Mouse (Mus musculus) limb, embryonic 12.5 days (tissue): Measurements from ENCODE around the gene Vegfc. TPM values are rescaled to one million over a fixed set of nuclear protein-coding genes. Genes with fewer than 3 reads are reported as not detected.

ENCODE experiments used
- ATAC-seq: fragments of 200-750 bp; cut with Nextera tagmentation; 2 replicates; pipeline ENCODE4 v1.8.0; 2017; ENCODE audit warnings: low read depth, moderate TSS enrichment; ENCODE audit not compliant: insufficient number of reproducible peaks, insufficient read depth, low FRiP score, low TSS enrichment
- H3K27ac ChIP-seq: fragments of 300-500 bp; sonication (generic); 2 replicates; pipeline ENCODE4 v1.5.1; 2016; ENCODE audit warnings: mild to moderate bottlenecking, moderate library complexity
- H3K27me3 ChIP-seq: fragments of 300-500 bp; sonication (generic); 2 replicates; pipeline ENCODE4 v1.6.1; 2016; ENCODE audit warnings: mild to moderate bottlenecking, moderate library complexity
- H3K36me3 ChIP-seq: fragments of 300-500 bp; sonication (generic); 2 replicates; pipeline ENCODE4 v1.6.1; 2016; ENCODE audit warnings: mild to moderate bottlenecking, moderate library complexity
- H3K4me1 ChIP-seq: fragments of 300-500 bp; sonication (generic); replicated peaks from 2 replicates; pipeline ENCODE4 v1.6.1; 2016
- H3K4me2 ChIP-seq: fragments of 300-500 bp; sonication (generic); 2 replicates; pipeline ENCODE4 v1.6.1; 2016; ENCODE audit warnings: mild to moderate bottlenecking, moderate library complexity
- H3K4me3 ChIP-seq: fragments of 300-500 bp; sonication (generic); replicated peaks from 2 replicates; pipeline ENCODE4 v1.5.1; 2016; ENCODE audit warnings: mild to moderate bottlenecking
- H3K9ac ChIP-seq: fragments of 300-500 bp; sonication (generic); replicated peaks from 2 replicates; pipeline ENCODE4 v1.6.1; 2016; ENCODE audit warnings: mild to moderate bottlenecking, moderate library complexity
- H3K9me3 ChIP-seq: fragments of 300-500 bp; sonication (generic); 2 replicates; pipeline ENCODE4 v1.6.1; 2016; ENCODE audit warnings: mild to moderate bottlenecking, moderate library complexity
- WGBS: fragments of 180-500 bp; shearing (Covaris S2); methylation state at CpG from one replicate; pipeline ENCODE4 v1.1.7; 2016; 5-methylcytosine and 5-hydroxymethylcytosine counted together
- polyA plus RNA-seq: library from polyadenylated mRNA; unstranded; fragments of >200 nt; fragmentation: Nextera tagmentation; extraction: Ambion mirVana; gene quantifications from 2 replicates; pipeline ENCODE4 v1.2.1, GENCODE M21; 2016

The Vegfc gene
- polyA plus RNA-seq, 1 experiment from 2014 or later: 9.6 TPM

- no peak for ATAC-seq
- H3K4me3 ChIP-seq: no peak overlapping the region
- 89% methylated on average over 2 of the region's 2 CpGs for WGBS
These were observed 107.9 kb downstream of the Vegfc start for GRCm38 (mm10) chr8:54185336-54185735.

GRCm38 (mm10) chr8:54185927-54186326 lies 108.5 kb downstream of the Vegfc start:
- 95% methylated on average over 6 of the region's 6 CpGs for WGBS
- Histone ChIP-seq H3K4me2 (no peak overlapping the region), H3K9me3 (no peaks in the 10 kb centered on the region), H3K27me3 (no peaks in the 10 kb centered on the region), H3K4me3 (no peak overlapping the region), H3K36me3 (no peaks in the 10 kb centered on the region; the same call in 1 of the 2 replicates), H3K4me1 (no peaks in the 10 kb centered on the region), H3K27ac (no peak overlapping the region), H3K9ac (no peak overlapping the region)
- ATAC-seq: no peak

More at GRCm38 (mm10) chr8:54185336-54185735, 107.9 kb downstream of the Vegfc start:
- no peaks in the 10 kb centered on the region for H3K9me3 ChIP-seq
- no peak overlapping the region for H3K9ac ChIP-seq
- H3K4me2 ChIP-seq: no peak overlapping the region
- no peak overlapping the region for H3K27ac ChIP-seq
- no peaks in the 10 kb centered on the region for H3K27me3 ChIP-seq
- H3K36me3 ChIP-seq: no peaks in the 10 kb centered on the region; the same call in 1 of the 2 replicates
- no peaks in the 10 kb centered on the region for H3K4me1 ChIP-seq

DNA sequence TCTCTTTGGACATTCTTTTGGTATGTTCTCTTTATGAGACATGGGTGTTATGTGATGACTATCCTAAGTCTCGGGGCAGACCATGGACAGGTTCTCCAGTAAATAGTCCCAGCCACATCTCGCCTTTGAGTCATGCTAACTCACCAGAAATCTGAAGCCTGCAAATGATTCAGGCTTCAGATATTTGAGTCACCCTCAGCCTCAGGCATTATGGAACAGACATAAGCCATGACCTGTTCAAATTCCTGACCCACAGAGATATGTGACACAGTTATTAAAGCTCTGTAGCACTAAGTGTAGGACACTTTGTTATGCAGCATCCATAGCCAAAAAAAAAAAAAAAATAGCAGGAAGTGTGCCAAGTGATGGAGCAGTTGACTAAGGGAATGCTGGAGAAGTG lies 138.8 kb downstream of the Vegfc start:
- Histone ChIP-seq H3K27ac (no peak overlapping the region), H3K9me3 (no peaks in the 10 kb centered on the region), H3K36me3 (no peaks in the 10 kb centered on the region), H3K27me3 (no peaks in the 10 kb centered on the region), H3K9ac (no peak overlapping the region), H3K4me3 (no peak overlapping the region), H3K4me1 (no peaks in the 10 kb centered on the region), H3K4me2 (no peak overlapping the region)
- 80% methylated on average over 2 of the region's 2 CpGs for WGBS
- no peak for ATAC-seq

DNA sequence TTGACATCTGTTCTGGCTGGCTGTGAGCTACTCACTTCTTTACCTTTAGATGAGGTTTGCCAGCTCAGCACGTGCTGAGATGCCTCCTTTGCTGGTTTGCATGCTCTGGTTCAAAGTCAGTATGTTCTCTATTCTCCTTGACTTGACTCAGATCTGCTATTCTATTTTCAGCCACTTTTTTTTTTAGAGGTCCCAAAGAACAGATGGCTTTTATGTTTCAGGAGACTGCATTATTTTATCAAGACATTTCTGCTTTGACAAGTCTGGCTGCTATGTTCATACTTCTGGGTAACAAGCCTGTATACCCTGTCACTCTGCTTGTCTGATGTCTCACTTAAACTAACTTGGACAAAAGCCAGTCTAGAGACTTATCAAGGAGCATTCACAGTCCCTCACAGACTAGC lies 151.4 kb downstream of the Vegfc start:
- H3K27me3 ChIP-seq: no peaks in the 10 kb centered on the region
- no peak for ATAC-seq
- no peaks in the 10 kb centered on the region for H3K9me3 ChIP-seq
- no peak overlapping the region for H3K4me3 ChIP-seq
- no peaks in the 10 kb centered on the region for H3K4me1 ChIP-seq
- no peaks in the 10 kb centered on the region for H3K36me3 ChIP-seq
- 67% methylated on average over 1 of the region's 1 CpGs for WGBS
- no peak overlapping the region for H3K4me2 ChIP-seq
- H3K27ac ChIP-seq: no peak overlapping the region
- no peak overlapping the region for H3K9ac ChIP-seq

DNA sequence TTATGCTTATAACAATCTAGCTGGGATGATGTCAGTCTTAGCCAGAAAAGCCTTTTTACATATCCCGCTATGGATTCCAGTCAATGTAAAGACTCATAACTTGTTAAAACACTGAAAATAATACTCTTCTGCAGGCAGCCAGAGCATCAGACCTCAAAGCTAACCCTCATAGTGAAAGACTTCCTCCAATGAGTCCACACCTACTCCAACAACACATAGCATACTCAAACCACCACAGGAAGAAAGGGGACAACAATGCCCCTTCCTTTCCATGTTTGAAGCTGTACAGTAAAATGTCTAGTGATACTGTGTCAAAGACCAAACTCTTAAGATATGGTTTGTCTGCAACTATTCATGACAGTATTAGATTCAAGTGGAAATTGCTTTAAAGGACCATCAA lies 153.2 kb downstream of the Vegfc start:
- Histone ChIP-seq H3K27ac (no peak overlapping the region), H3K4me3 (no peak overlapping the region), H3K36me3 (no peaks in the 10 kb centered on the region), H3K4me1 (no peaks in the 10 kb centered on the region), H3K9me3 (no peaks in the 10 kb centered on the region), H3K27me3 (no peaks in the 10 kb centered on the region), H3K9ac (no peak overlapping the region), H3K4me2 (no peak overlapping the region)
- ATAC-seq: no peak
- 94% methylated on average over 1 of the region's 1 CpGs for WGBS

DNA sequence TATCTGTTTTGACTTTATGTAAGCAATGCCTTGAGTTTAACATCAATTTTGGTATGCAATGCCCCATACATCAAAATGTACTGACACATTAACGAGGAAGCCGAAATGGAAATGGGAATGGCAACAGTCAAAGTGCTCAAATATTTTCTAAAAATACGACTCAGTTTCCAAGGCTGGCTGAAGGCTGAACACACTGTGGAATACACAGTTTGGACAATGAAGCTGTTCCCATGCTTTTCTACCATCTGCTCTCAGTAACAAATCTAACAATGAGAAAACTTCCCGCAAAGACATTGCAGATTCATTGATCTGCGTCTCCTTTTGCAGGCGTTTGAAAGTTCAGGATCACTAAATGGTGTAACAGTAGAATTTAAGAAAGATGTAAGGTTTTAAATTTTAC lies 155.9 kb downstream of the Vegfc start:
- Histone ChIP-seq H3K36me3 (no peaks in the 10 kb centered on the region), H3K27ac (no peak overlapping the region), H3K9me3 (no peaks in the 10 kb centered on the region), H3K4me1 (no peaks in the 10 kb centered on the region), H3K27me3 (no peaks in the 10 kb centered on the region), H3K9ac (no peak overlapping the region), H3K4me3 (no peak overlapping the region), H3K4me2 (no peak overlapping the region)
- WGBS: 84% methylated on average over 6 of the region's 6 CpGs
- no peak for ATAC-seq
